Mouse (Mus musculus): ENCODE results near the gene Gm16506. TPM values are rescaled to one million over a fixed set of nuclear protein-coding genes. Genes with fewer than 3 reads are reported as not detected.
"Not testable (repeated sequence)": the region's sequence is repeated elsewhere in the genome, so short reads cannot be mapped to it uniquely, and the experiment has no call there.

Gm16506 gene
- polyA plus RNA-seq (2015; fragmentation: Nextera tagmentation; extraction: Ambion mirVana): not detected in 2 replicates

DNA sequence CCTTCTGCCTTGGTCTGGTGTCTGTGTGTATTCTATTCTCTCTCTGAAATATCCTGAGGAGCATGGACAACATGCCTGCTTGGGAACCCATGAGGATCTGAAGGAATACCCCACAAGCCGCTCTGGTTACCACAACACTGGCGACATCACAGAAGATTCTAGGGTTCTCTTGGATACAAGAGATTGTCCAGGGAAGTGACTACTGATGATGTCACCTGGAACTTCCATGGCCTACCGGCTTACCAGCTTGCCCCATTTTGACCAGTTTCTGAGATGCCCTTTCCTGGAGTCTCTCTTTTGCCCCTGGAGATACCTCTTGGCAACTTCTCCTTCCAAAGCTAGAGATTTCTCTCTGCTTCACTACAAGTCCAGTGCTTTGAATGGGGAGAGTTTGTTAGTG is at the start of gene Gm16506:
TSS of gene Gm16506 (minus strand) at position 101 of the 400 bp plus-strand sequence.
- not testable (repeated sequence) for H3K36me3 ChIP-seq; H3K4me3 ChIP-seq (replicated peaks); H3K27me3 ChIP-seq (replicated peaks); ATAC-seq (ENCODE audit: insufficient read depth, low FRiP score, low read depth); H3K9ac ChIP-seq; H3K9me3 ChIP-seq; H3K27ac ChIP-seq; H3K4me1 ChIP-seq; H3K4me2 ChIP-seq
- WGBS: 89% methylated on average over 3 of the region's 3 CpGs

DNA sequence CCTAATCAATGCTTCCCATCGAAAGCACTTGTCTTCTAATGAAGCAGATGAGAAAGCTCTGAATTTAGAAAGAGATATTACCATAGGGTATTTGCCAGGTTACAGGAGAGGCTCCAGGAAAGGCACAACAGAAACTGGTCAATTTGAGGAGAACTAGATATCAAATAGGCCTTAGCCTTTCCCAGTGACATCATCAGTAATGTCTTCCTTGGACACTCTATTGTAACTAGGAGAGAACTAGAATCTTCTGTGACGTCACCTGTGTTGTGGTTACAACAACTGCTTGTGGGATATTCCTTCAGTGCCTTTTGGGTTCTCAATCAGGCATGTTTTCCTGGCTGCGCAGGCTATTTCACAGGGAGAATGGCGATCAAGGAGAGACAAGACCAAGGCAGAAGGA is 20.3 kb upstream of the Gm16506 start, which contains the start of gene Gm6526:
TSS of gene Gm6526 (plus strand) at position 301 of the 400 bp plus-strand sequence.
- not testable (repeated sequence) for H3K4me2 ChIP-seq; H3K4me3 ChIP-seq (replicated peaks); H3K36me3 ChIP-seq; H3K9me3 ChIP-seq; H3K9ac ChIP-seq; H3K27me3 ChIP-seq (replicated peaks); H3K27ac ChIP-seq; ATAC-seq (ENCODE audit: insufficient read depth, low FRiP score, low read depth); H3K4me1 ChIP-seq
- WGBS: 77% methylated on average over 4 of the region's 4 CpGs

DNA sequence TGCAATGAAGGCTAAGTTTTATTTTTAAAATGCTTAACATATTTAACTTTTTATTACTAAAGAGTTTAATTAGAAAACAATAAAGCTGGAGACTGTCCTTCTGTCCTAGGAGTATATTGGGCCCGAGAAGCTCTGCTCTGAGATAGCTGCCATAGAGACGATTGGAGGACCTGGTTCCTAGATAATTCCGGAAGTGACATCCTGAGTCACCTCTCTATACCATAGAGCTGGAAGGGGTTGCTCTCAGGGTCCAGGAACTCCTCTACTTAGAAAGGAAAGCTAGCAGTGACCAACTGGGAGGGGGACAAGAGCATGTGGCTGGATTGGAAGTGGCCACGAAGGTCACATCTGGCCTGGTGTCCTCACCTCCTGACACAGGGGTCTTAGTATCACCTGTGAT is 29.7 kb downstream of the Gm16506 start, which contains the start of gene Gm7324:
TSS of gene Gm7324 (plus strand) at position 208 of the 400 bp plus-strand sequence.
- H3K27me3 ChIP-seq (replicated peaks); H3K4me3 ChIP-seq (replicated peaks); H3K9me3 ChIP-seq; ATAC-seq (ENCODE audit: insufficient read depth, low FRiP score, low read depth); H3K4me1 ChIP-seq; H3K36me3 ChIP-seq; H3K4me2 ChIP-seq; H3K9ac ChIP-seq; H3K27ac ChIP-seq: not testable (repeated sequence)
- 82% methylated on average over 4 of the region's 4 CpGs for WGBS

DNA sequence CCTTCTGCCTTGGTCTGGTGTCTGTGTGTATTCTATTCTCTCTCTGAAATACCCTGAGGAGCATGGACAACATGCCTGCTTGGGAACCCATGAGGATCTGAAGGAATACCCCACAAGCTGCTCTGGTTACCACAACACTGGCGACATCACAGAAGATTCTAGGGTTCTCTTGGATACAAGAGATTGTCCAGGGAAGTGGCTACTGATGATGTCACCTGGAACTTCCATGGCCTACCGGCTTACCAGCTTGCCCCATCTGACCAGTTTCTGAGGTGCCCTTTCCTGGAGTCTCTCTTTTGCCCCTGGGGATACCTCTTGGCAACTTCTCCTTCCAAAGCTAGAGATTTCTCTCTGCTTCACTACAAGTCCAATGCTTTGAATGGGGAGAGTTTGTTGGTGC is 50.2 kb downstream of the Gm16506 start, which contains the start of gene Gm8165:
TSS of gene Gm8165 (minus strand) at position 101 of the 400 bp plus-strand sequence.
- not testable (repeated sequence) for H3K9ac ChIP-seq; H3K9me3 ChIP-seq; H3K4me3 ChIP-seq (replicated peaks); H3K27me3 ChIP-seq (replicated peaks); H3K4me2 ChIP-seq; H3K27ac ChIP-seq; H3K36me3 ChIP-seq; ATAC-seq (ENCODE audit: insufficient read depth, low FRiP score, low read depth); H3K4me1 ChIP-seq
- 100% methylated on average over 1 of the region's 2 CpGs for WGBS

Other genes starting within 250 kb of the Gm16506 start
- gene Gm5799, start 183.9 kb downstream of the Gm16506 start, polyA plus RNA-seq (2015; fragmentation: Nextera tagmentation; extraction: Ambion mirVana): not detected in 2 replicates
- not detected in 2 replicates for gene Gm17654, start 148.3 kb downstream of the Gm16506 start, polyA plus RNA-seq (2015; fragmentation: Nextera tagmentation; extraction: Ambion mirVana)
- gene Gm10375, start 119.5 kb downstream of the Gm16506 start, polyA plus RNA-seq (2015; fragmentation: Nextera tagmentation; extraction: Ambion mirVana): not detected in 2 replicates
- not detected in 2 replicates for gene Gm8165, start 50.3 kb downstream of the Gm16506 start, polyA plus RNA-seq (2015; fragmentation: Nextera tagmentation; extraction: Ambion mirVana)
- 0.73 and 1.6 TPM in 2 replicates for gene Gm7324, start 29.7 kb downstream of the Gm16506 start, polyA plus RNA-seq (2015; fragmentation: Nextera tagmentation; extraction: Ambion mirVana)
- not detected in 2 replicates for gene Gm6526, start 20.4 kb upstream of the Gm16506 start, polyA plus RNA-seq (2015; fragmentation: Nextera tagmentation; extraction: Ambion mirVana)
- not detected in 2 replicates for gene Gm8180, start 57.3 kb upstream of the Gm16506 start, polyA plus RNA-seq (2015; fragmentation: Nextera tagmentation; extraction: Ambion mirVana)
- gene Ear1, start 148.0 kb upstream of the Gm16506 start, polyA plus RNA-seq (2015; fragmentation: Nextera tagmentation; extraction: Ambion mirVana): 0.84 and 1.5 TPM in 2 replicates
- not detected in 2 replicates for gene Ear10, start 196.1 kb upstream of the Gm16506 start, polyA plus RNA-seq (2015; fragmentation: Nextera tagmentation; extraction: Ambion mirVana)
- 12.5 and 14.2 TPM in 2 replicates for gene Gm8113, start 197.9 kb upstream of the Gm16506 start, polyA plus RNA-seq (2015; fragmentation: Nextera tagmentation; extraction: Ambion mirVana)
- gene Ang5, start 229.6 kb upstream of the Gm16506 start, polyA plus RNA-seq (2015; fragmentation: Nextera tagmentation; extraction: Ambion mirVana): not detected in 2 replicates

Data from stomach, embryonic 15.5 days (tissue).